Mouse (Mus musculus) retina, postnatal 1 day (tissue): ENCODE measurements around the gene Cd19.

Experiments used
- DNase-seq: peaks from one replicate; pipeline ENCODE4 v3.0.0-alpha.2; 2012

The Cd19 gene

GRCm38 (mm10) chr7:126376903-126377277 is 37.8 kb downstream of the Cd19 start:
- no peak for DNase-seq

- DNase-seq = no peak
Observed at GRCm38 (mm10) chr7:126375012-126375411, 39.7 kb downstream of the Cd19 start.

DNA sequence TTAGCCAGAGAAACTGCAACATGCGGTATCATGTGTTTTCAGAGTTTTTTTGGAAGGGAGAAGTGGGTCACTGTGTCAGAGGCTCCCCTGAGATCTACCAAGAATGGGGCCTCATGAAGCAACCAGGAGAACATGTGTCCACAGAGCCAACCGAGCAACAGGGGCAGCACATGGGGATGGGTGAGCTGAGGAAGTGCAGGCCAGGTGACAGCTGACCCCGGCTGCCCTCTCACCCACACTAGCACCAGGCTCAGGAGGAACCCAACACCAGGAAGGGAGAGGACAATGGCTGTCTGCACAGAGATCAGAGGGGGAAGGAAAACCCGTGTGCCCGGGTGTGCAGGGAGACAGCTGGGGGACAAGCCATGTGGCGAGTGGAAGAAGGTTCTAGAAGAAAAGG is 40.2 kb downstream of the Cd19 start:
- DNase-seq = no peak

DNA sequence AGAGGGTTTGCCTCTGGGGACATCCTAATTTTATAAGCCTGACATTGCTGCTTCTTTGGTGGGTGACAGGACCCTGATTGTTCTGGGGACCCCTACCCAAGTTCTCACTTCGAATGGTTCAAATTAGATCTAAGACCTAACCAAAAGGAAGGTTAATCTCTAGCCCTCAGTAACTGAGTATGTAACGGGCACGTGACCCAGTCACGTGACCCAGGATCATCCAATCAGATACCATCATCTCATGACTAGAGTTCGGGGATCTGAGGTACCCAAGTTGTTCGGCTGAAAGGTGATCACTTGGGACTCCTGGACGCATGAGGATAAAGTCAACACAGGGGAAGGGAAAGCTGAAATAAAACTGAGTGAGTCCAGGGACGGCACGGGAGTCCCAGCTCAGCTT is 41.7 kb downstream of the Cd19 start:
- no peak for DNase-seq

- no peak for DNase-seq
Observed at GRCm38 (mm10) chr7:126369393-126369792, 45.3 kb downstream of the Cd19 start, which contains the start of gene Lat. TSS of gene Lat (minus strand) at chr7:126369570.

- DNase-seq = no peak
Observed at GRCm38 (mm10) chr7:126368367-126368766, 46.3 kb downstream of the Cd19 start.

GRCm38 (mm10) chr7:126367636-126368035 is 47.1 kb downstream of the Cd19 start:
- DNase-seq = no peak

GRCm38 (mm10) chr7:126363038-126363437 is 51.7 kb downstream of the Cd19 start:
- DNase-seq = no peak

- peak; percentile 7 for DNase-seq
Observed at GRCm38 (mm10) chr7:126359049-126359448, 55.6 kb downstream of the Cd19 start.
